Mouse (Mus musculus) lung, postnatal 0 days (tissue): ENCODE results near the gene Pcf11.

ENCODE experiments used
- CTCF ChIP-seq: IDR thresholded peaks from 2 replicates; pipeline ENCODE4 v1.5.1; 2016; ENCODE audit warnings: antibody characterized with exemption, mild to moderate bottlenecking
- EP300 ChIP-seq: IDR thresholded peaks from 2 replicates; pipeline ENCODE4 v1.6.1; 2016; ENCODE audit warnings: antibody characterized with exemption, mild to moderate bottlenecking, control low read depth

DNA sequence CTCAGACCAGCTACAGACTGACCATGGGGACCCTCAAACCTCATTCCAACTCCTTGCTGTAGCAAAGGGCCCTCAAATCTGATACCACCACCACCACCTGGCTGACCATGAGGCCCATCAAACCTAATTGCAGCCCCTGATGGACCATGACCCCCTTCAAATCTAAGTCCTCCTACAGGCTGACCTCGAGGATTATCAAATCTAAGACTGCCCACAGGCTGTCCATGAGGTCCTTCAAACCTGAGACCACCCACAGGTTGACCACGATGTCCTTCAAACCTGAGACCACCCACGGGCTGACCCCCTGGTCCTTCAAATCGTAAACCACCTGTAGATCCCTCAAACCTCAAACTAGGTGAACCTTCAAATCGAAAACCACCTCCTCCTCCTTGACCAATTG lies 11.7 kb downstream of the Pcf11 start:
- no peak for TF ChIP-seq CTCF
- no peak for TF ChIP-seq EP300
